Mouse (Mus musculus) embryonic facial prominence, embryonic 12.5 days (tissue): ENCODE measurements around the gene Gm28053. TPM values are rescaled to one million over a fixed set of nuclear protein-coding genes. Genes with fewer than 3 reads are reported as not detected.
"Not testable (repeated sequence)": the region's sequence is repeated elsewhere in the genome, so short reads cannot be mapped to it uniquely, and the experiment has no call there.

Experiments used
- ATAC-seq: fragments of 200-750 bp; cut with Nextera tagmentation; 2 replicates; pipeline ENCODE4 v1.8.0; 2017; ENCODE audit not compliant: insufficient number of reproducible peaks, insufficient read depth, low FRiP score, low TSS enrichment
- H3K27ac ChIP-seq: fragments of 300-500 bp; sonication (generic); 2 replicates; pipeline ENCODE4 v1.5.1; 2016; ENCODE audit warnings: mild to moderate bottlenecking
- H3K27me3 ChIP-seq: fragments of 300-500 bp; sonication (generic); 2 replicates; pipeline ENCODE4 v1.6.1; 2016; ENCODE audit warnings: mild to moderate bottlenecking, moderate library complexity
- H3K36me3 ChIP-seq: fragments of 300-500 bp; sonication (generic); 2 replicates; pipeline ENCODE4 v1.6.1; 2016; ENCODE audit warnings: mild to moderate bottlenecking
- H3K4me1 ChIP-seq: fragments of 300-500 bp; sonication (generic); 2 replicates; pipeline ENCODE4 v1.6.1; 2016
- H3K4me2 ChIP-seq: fragments of 300-500 bp; sonication (generic); replicated peaks from 2 replicates; pipeline ENCODE4 v1.6.1; 2016; ENCODE audit warnings: mild to moderate bottlenecking, moderate library complexity
- H3K4me3 ChIP-seq: fragments of 300-500 bp; sonication (generic); 2 replicates; pipeline ENCODE4 v1.5.1; 2016; ENCODE audit warnings: mild to moderate bottlenecking
- H3K9ac ChIP-seq: fragments of 300-500 bp; sonication (generic); 2 replicates; pipeline ENCODE4 v1.6.1; 2016; ENCODE audit warnings: mild to moderate bottlenecking, moderate library complexity
- H3K9me3 ChIP-seq: fragments of 300-500 bp; sonication (generic); 2 replicates; pipeline ENCODE4 v1.6.1; 2016; ENCODE audit warnings: mild to moderate bottlenecking, moderate library complexity
- WGBS: fragments of 180-500 bp; shearing (Covaris S2); methylation state at CpG from one replicate; pipeline ENCODE4 v1.1.7; 2016; 5-methylcytosine and 5-hydroxymethylcytosine counted together
- polyA plus RNA-seq: library from polyadenylated mRNA; unstranded; fragments of >200 nt; fragmentation: Nextera tagmentation; extraction: Ambion mirVana; gene quantifications from 2 replicates; pipeline ENCODE4 v1.2.1, GENCODE M21; 2016

The Gm28053 gene
- polyA plus RNA-seq, 1 experiment from 2014 or later, result not detected

GRCm38 (mm10) chr6:48681472-48682090, 36.8 kb upstream of the Gm28053 start:
- Histone ChIP-seq H3K27me3 (no peaks in the 10 kb centered on the region), H3K27ac (no peak overlapping the region), H3K4me2 (no peak overlapping the region), H3K36me3 (no peaks in the 10 kb centered on the region), H3K9me3 (no peaks in the 10 kb centered on the region), H3K4me1 (no peaks in the 10 kb centered on the region), H3K4me3 (no peak overlapping the region), H3K9ac (no peak overlapping the region)
- WGBS, result 78% methylated on average over 3 of the region's 3 CpGs
- no peak for ATAC-seq

- no peak for ATAC-seq
Measured at GRCm38 (mm10) chr6:48682271-48682670, 36.1 kb upstream of the Gm28053 start.

GRCm38 (mm10) chr6:48683263-48683821, 35.1 kb upstream of the Gm28053 start:
- not testable (repeated sequence) for ATAC-seq, H3K4me3 ChIP-seq, H3K9ac ChIP-seq, H3K27ac ChIP-seq, H3K4me1 ChIP-seq, H3K36me3 ChIP-seq, H3K27me3 ChIP-seq, H3K9me3 ChIP-seq, H3K4me2 ChIP-seq
- 89% methylated on average over 4 of the region's 4 CpGs for WGBS

More at GRCm38 (mm10) chr6:48682271-48682670, 36.1 kb upstream of the Gm28053 start:
- no peaks in the 10 kb centered on the region for H3K9me3 ChIP-seq
- no peak overlapping the region for H3K4me2 ChIP-seq
- no peak overlapping the region for H3K27ac ChIP-seq
- H3K4me1 ChIP-seq, result no peaks in the 10 kb centered on the region
- H3K36me3 ChIP-seq, result no peaks in the 10 kb centered on the region
- WGBS, result 83% methylated on average over 4 of the region's 4 CpGs
- H3K27me3 ChIP-seq, result no peaks in the 10 kb centered on the region
- no peak overlapping the region for H3K9ac ChIP-seq
- H3K4me3 ChIP-seq, result no peak overlapping the region

- ATAC-seq, result no peak
- H3K4me2 ChIP-seq, result no peak within 1 kb of the TSS
- 71% methylated on average over 5 of the region's 5 CpGs for WGBS
- H3K27me3 ChIP-seq, result no peaks in the 10 kb centered on the region
- no peaks in the 10 kb centered on the region for H3K9me3 ChIP-seq
- no peak within 1 kb of the TSS for H3K27ac ChIP-seq
- no peaks in the 10 kb centered on the region for H3K4me1 ChIP-seq
- H3K9ac ChIP-seq, result no peak within 1 kb of the TSS
- H3K4me3 ChIP-seq, result no peak within 1 kb of the TSS
- no peaks in the 10 kb centered on the region for H3K36me3 ChIP-seq
Measured at GRCm38 (mm10) chr6:48684319-48684718, 34.1 kb upstream of the Gm28053 start, which contains the start of gene Gimap4. Gene Gimap4, plus strand, starts transcription at chr6:48684549.

- 60% methylated on average over 4 of the region's 4 CpGs for WGBS
- Histone ChIP-seq H3K4me2 (no peak overlapping the region), H3K36me3 (no peaks in the 10 kb centered on the region), H3K4me1 (no peaks in the 10 kb centered on the region), H3K9ac (no peak overlapping the region), H3K27me3 (no peaks in the 10 kb centered on the region), H3K4me3 (no peak overlapping the region), H3K27ac (no peak overlapping the region), H3K9me3 (no peaks in the 10 kb centered on the region)
- ATAC-seq, result no peak
Measured at GRCm38 (mm10) chr6:48684806-48685205, 33.6 kb upstream of the Gm28053 start.

- Histone ChIP-seq H3K4me1 (no peaks in the 10 kb centered on the region), H3K36me3 (no peaks in the 10 kb centered on the region), H3K4me2 (no peak overlapping the region), H3K9ac (no peak overlapping the region), H3K27ac (no peak overlapping the region), H3K4me3 (no peak overlapping the region), H3K27me3 (no peaks in the 10 kb centered on the region), H3K9me3 (no peaks in the 10 kb centered on the region)
- ATAC-seq, result no peak
- 71% methylated on average over 2 of the region's 2 CpGs for WGBS
Measured at GRCm38 (mm10) chr6:48685251-48685650, 33.2 kb upstream of the Gm28053 start.

GRCm38 (mm10) chr6:48685694-48686665, 32.4 kb upstream of the Gm28053 start:
- Histone ChIP-seq H3K4me2 (no peak overlapping the region), H3K4me1 (no peaks in the 10 kb centered on the region), H3K36me3 (no peaks in the 10 kb centered on the region), H3K9ac (no peak overlapping the region), H3K9me3 (no peaks in the 10 kb centered on the region), H3K4me3 (no peak overlapping the region), H3K27ac (no peak overlapping the region), H3K27me3 (no peaks in the 10 kb centered on the region)
- no peak for ATAC-seq
- WGBS, result 82% methylated on average over 7 of the region's 7 CpGs

- 79% methylated on average over 2 of the region's 2 CpGs for WGBS
- Histone ChIP-seq H3K9ac (no peak overlapping the region), H3K9me3 (no peaks in the 10 kb centered on the region), H3K27me3 (no peaks in the 10 kb centered on the region), H3K27ac (no peak overlapping the region), H3K36me3 (no peaks in the 10 kb centered on the region), H3K4me1 (no peaks in the 10 kb centered on the region), H3K4me2 (no peak overlapping the region), H3K4me3 (no peak overlapping the region)
- no peak for ATAC-seq
Measured at GRCm38 (mm10) chr6:48687077-48687476, 31.3 kb upstream of the Gm28053 start.

- Histone ChIP-seq H3K9ac (no peak overlapping the region), H3K4me2 (no peak overlapping the region), H3K27me3 (no peaks in the 10 kb centered on the region), H3K4me3 (no peak overlapping the region), H3K4me1 (no peaks in the 10 kb centered on the region), H3K9me3 (no peaks in the 10 kb centered on the region), H3K36me3 (no peaks in the 10 kb centered on the region), H3K27ac (no peak overlapping the region)
- WGBS, result 89% methylated on average over 2 of the region's 2 CpGs
- no peak for ATAC-seq
Measured at GRCm38 (mm10) chr6:48689320-48689719, 29.1 kb upstream of the Gm28053 start.

- ATAC-seq, result no peak
- Histone ChIP-seq H3K9me3 (no peaks in the 10 kb centered on the region), H3K27me3 (no peaks in the 10 kb centered on the region), H3K36me3 (no peaks in the 10 kb centered on the region), H3K4me1 (no peaks in the 10 kb centered on the region), H3K27ac (no peak overlapping the region), H3K4me3 (no peak overlapping the region), H3K9ac (no peak overlapping the region), H3K4me2 (no peak overlapping the region)
- 80% methylated on average over 6 of the region's 6 CpGs for WGBS
Measured at GRCm38 (mm10) chr6:48692962-48693361, 25.4 kb upstream of the Gm28053 start.

- no peaks in the 10 kb centered on the region for H3K4me1 ChIP-seq
- H3K9ac ChIP-seq, result no peak overlapping the region
- no peak overlapping the region for H3K4me3 ChIP-seq
- no peaks in the 10 kb centered on the region for H3K36me3 ChIP-seq
- no peak for ATAC-seq
- no peak overlapping the region for H3K27ac ChIP-seq
- H3K4me2 ChIP-seq, result no peak overlapping the region
- WGBS, result 76% methylated on average over 4 of the region's 4 CpGs
- no peaks in the 10 kb centered on the region for H3K27me3 ChIP-seq
- H3K9me3 ChIP-seq, result no peaks in the 10 kb centered on the region
Measured at GRCm38 (mm10) chr6:48696830-48697554, 21.4 kb upstream of the Gm28053 start.
